Mouse (Mus musculus) hindbrain, embryonic 14.5 days (tissue): ENCODE data around the gene Svbp. TPM values are rescaled to one million over a fixed set of nuclear protein-coding genes. Genes with fewer than 3 reads are reported as not detected.

Experiments
- ATAC-seq: fragments of 200-750 bp; cut with Nextera tagmentation; 2 replicates; pipeline ENCODE4 v1.8.0; 2017; ENCODE audit warnings: moderate number of reproducible peaks, mild to moderate bottlenecking, moderate TSS enrichment, moderate library complexity; ENCODE audit not compliant: low FRiP score
- DNase-seq: peaks from one replicate; pipeline ENCODE4 v3.0.0-alpha.2; 2015; ENCODE audit warnings: low spot score
- H3K27ac ChIP-seq: fragments of 300-500 bp; sonication (generic); 2 replicates; pipeline ENCODE4 v1.5.1; 2014; ENCODE audit warnings: mild to moderate bottlenecking, moderate library complexity
- H3K27me3 ChIP-seq: fragments of 300-500 bp; sonication (generic); 2 replicates; pipeline ENCODE4 v1.6.1; 2014; ENCODE audit warnings: mild to moderate bottlenecking, low read length, mixed read lengths; ENCODE audit not compliant: control insufficient read depth, insufficient read depth
- H3K36me3 ChIP-seq: fragments of 300-500 bp; sonication (generic); replicated peaks from 2 replicates; pipeline ENCODE4 v1.6.1; 2014; ENCODE audit not compliant: control insufficient read depth, insufficient read depth
- H3K4me1 ChIP-seq: fragments of 300-500 bp; sonication (generic); replicated peaks from 2 replicates; pipeline ENCODE4 v1.6.1; 2014; ENCODE audit warnings: antibody characterized with exemption, low read length, mixed read lengths; ENCODE audit not compliant: control insufficient read depth, insufficient read depth
- H3K4me2 ChIP-seq: fragments of 300-500 bp; sonication (generic); replicated peaks from 2 replicates; pipeline ENCODE4 v1.6.1; 2014; ENCODE audit warnings: mild to moderate bottlenecking, moderate library complexity
- H3K4me3 ChIP-seq: fragments of 300-500 bp; sonication (generic); replicated peaks from 2 replicates; pipeline ENCODE4 v1.5.1; 2014; ENCODE audit warnings: mild to moderate bottlenecking, low read length
- H3K9ac ChIP-seq: fragments of 300-500 bp; sonication (generic); 2 replicates; pipeline ENCODE4 v1.6.1; 2014
- H3K9me3 ChIP-seq: fragments of 300-500 bp; sonication (generic); 2 replicates; pipeline ENCODE4 v1.6.1; 2016; ENCODE audit warnings: low read length; ENCODE audit not compliant: control insufficient read depth
- WGBS: fragments of 180-500 bp; shearing (Covaris S2); extraction: QIAGEN DNeasy Blood & Tissue Kit; methylation state at CpG from one replicate; pipeline ENCODE4 v1.1.7; 2014; 5-methylcytosine and 5-hydroxymethylcytosine counted together
- polyA plus RNA-seq: library from polyadenylated mRNA; unstranded; fragments of >200 nt; fragmentation: Nextera tagmentation; extraction: Ambion mirVana; gene quantifications from 2 replicates; pipeline ENCODE4 v1.2.1, GENCODE M21; 2014

The Svbp gene
- polyA plus RNA-seq, 1 experiment from 2014 or later: 251 TPM

DNA sequence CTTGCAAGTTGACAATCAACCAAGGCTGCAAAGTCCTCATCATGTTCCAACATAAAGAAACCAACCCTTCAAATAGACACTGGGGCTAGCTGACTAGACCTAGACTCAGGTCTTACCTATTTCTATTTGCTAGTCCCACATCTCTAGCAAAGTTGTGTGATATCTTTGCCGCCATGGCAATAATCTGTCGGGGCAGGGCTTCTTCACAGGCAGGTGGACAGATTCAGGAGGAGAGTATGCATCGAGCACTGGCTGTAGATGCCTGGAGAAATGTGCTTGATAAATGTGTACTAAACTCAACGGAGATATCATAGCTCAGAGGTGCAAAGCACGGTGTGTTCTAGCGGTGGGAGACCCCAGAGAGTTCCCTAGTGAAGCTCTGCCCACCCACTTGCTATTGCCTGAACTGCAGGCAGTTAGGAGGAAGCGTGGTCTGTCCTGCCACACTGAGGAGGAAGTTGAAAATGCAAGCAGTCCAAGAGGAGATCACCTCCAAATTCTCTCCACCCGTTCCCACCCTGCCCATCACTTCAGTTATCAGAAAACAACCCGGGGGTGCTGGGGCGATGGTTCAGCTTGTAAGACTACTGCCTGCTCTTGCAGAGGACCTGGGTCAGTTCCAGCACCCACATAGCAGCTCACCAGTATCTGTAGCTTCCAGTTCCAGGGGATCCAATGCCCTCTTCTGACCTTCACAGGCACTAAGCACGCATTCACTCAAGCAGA, 6.9 kb upstream of the Svbp start:
- H3K4me1 ChIP-seq: no peaks in the 10 kb centered on the region
- no peak for ATAC-seq
- WGBS: 57% methylated on average over 11 of the region's 11 CpGs
- no peaks in the 10 kb centered on the region for H3K36me3 ChIP-seq
- no peak overlapping the region for H3K4me3 ChIP-seq
- H3K9ac ChIP-seq: no peak overlapping the region
- DNase-seq: no peak
- no peaks in the 10 kb centered on the region for H3K27me3 ChIP-seq
- no peak overlapping the region for H3K27ac ChIP-seq
- no peak overlapping the region for H3K4me2 ChIP-seq
- no peaks in the 10 kb centered on the region for H3K9me3 ChIP-seq

GRCm38 (mm10) chr4:119189392-119189791, 5.7 kb upstream of the Svbp start:
- no peaks in the 10 kb centered on the region for H3K9me3 ChIP-seq
- ATAC-seq (no peak), DNase-seq (no peak)
- no peaks in the 10 kb centered on the region for H3K4me1 ChIP-seq
- no peak overlapping the region for H3K4me3 ChIP-seq
- H3K4me2 ChIP-seq: no peak overlapping the region
- no peaks in the 10 kb centered on the region for H3K36me3 ChIP-seq
- no peaks in the 10 kb centered on the region for H3K27me3 ChIP-seq
- 25% methylated on average over 6 of the region's 6 CpGs for WGBS
- no peak overlapping the region for H3K9ac ChIP-seq
- H3K27ac ChIP-seq: no peak overlapping the region

- no peak within 1 kb of the TSS for H3K27ac ChIP-seq
- H3K4me1 ChIP-seq: no peaks in the 10 kb centered on the region
- no peaks in the 10 kb centered on the region for H3K36me3 ChIP-seq
- ATAC-seq (no peak), DNase-seq (no peak)
- H3K4me2 ChIP-seq: no peak within 1 kb of the TSS
- no peaks in the 10 kb centered on the region for H3K27me3 ChIP-seq
- H3K9ac ChIP-seq: no peak within 1 kb of the TSS
- WGBS: 51% methylated on average over 6 of the region's 6 CpGs
- no peak within 1 kb of the TSS for H3K4me3 ChIP-seq
- H3K9me3 ChIP-seq: no peaks in the 10 kb centered on the region
These were observed 5.2 kb upstream of the Svbp start, which contains the start of gene Ermap for GRCm38 (mm10) chr4:119189864-119190263. Ermap (minus strand) TSS chr4:119190011.

DNA sequence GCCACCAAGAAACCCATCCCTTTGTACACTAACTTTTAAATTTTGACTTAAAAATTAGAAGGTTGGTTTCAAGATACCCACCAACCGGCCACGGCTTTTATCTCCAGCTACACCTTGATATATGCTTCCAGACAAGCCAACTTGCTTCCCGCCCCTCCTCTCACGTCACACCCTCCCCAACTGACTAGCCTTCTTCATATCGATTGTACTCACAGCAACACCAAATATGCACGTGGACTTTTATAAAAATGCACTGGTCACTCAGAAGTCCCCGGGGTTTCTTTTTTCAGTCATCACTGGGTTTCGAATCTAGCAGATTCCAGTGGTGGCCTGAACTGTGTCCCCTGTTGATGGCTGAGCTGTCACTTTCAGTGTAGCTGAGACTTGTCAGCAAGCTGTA, 4.5 kb upstream of the Svbp start:
- Histone ChIP-seq H3K27ac (no peak overlapping the region), H3K4me2 (no peak overlapping the region), H3K9me3 (no peaks in the 10 kb centered on the region), H3K36me3 (no peaks in the 10 kb centered on the region), H3K27me3 (no peaks in the 10 kb centered on the region), H3K4me1 (no peaks in the 10 kb centered on the region), H3K4me3 (no peak overlapping the region), H3K9ac (no peak overlapping the region)
- DNase-seq (no peak), ATAC-seq (no peak)
- WGBS: 88% methylated on average over 8 of the region's 8 CpGs

- H3K36me3 ChIP-seq: no peaks in the 10 kb centered on the region
- H3K9ac ChIP-seq: no peak overlapping the region
- no peak for DNase-seq
- H3K27me3 ChIP-seq: no peaks in the 10 kb centered on the region
- H3K9me3 ChIP-seq: no peaks in the 10 kb centered on the region
- 74% methylated on average over 3 of the region's 3 CpGs for WGBS
- no peak overlapping the region for H3K4me2 ChIP-seq
- no peak overlapping the region for H3K27ac ChIP-seq
- H3K4me1 ChIP-seq: no peaks in the 10 kb centered on the region
- ATAC-seq: no peak
- no peak overlapping the region for H3K4me3 ChIP-seq
These were observed 3.8 kb upstream of the Svbp start for GRCm38 (mm10) chr4:119191273-119191672.

- Histone ChIP-seq H3K9me3 (no peaks in the 10 kb centered on the region), H3K4me1 (peaks cover 13% of the 10 kb centered on the region), H3K27ac (no peak overlapping the region), H3K9ac (no peak overlapping the region), H3K4me2 (no peak overlapping the region), H3K4me3 (no peak overlapping the region), H3K27me3 (no peaks in the 10 kb centered on the region), H3K36me3 (no peaks in the 10 kb centered on the region)
- ATAC-seq: no peak
- WGBS: 87% methylated on average over 4 of the region's 4 CpGs
- DNase-seq: no peak
These were observed 2.3 kb upstream of the Svbp start for GRCm38 (mm10) chr4:119192757-119193156.

GRCm38 (mm10) chr4:119195582-119196320, 645 bp downstream of the Svbp start:
- Histone ChIP-seq H3K4me2 (peak overlapping the region; percentile 79), H3K27me3 (no peaks in the 10 kb centered on the region), H3K4me1 (peaks cover 19% of the 10 kb centered on the region), H3K9ac (peak overlapping the region; percentile 82), H3K36me3 (peaks cover 5% of the 10 kb centered on the region), H3K9me3 (no peaks in the 10 kb centered on the region), H3K4me3 (peak overlapping the region; percentile 88), H3K27ac (peak overlapping the region; percentile 88)
- 4% methylated on average over 18 of the region's 18 CpGs for WGBS
- ATAC-seq (no peak), DNase-seq (no peak)

GRCm38 (mm10) chr4:119198105-119198504, 3.0 kb downstream of the Svbp start:
- Histone ChIP-seq H3K36me3 (peaks cover 16% of the 10 kb centered on the region), H3K9ac (0 out of 2 replicates have a peak overlapping the region, but pooled peaks have one; percentile 24), H3K4me3 (0 out of 2 replicates have a peak overlapping the region, but pooled peaks have one; percentile 4), H3K9me3 (no peaks in the 10 kb centered on the region), H3K4me2 (peak overlapping the region; percentile 79), H3K4me1 (peaks cover 19% of the 10 kb centered on the region), H3K27me3 (no peaks in the 10 kb centered on the region), H3K27ac (no peak overlapping the region)
- DNase-seq (no peak), ATAC-seq (no peak)
- 79% methylated on average over 6 of the region's 6 CpGs for WGBS

DNA sequence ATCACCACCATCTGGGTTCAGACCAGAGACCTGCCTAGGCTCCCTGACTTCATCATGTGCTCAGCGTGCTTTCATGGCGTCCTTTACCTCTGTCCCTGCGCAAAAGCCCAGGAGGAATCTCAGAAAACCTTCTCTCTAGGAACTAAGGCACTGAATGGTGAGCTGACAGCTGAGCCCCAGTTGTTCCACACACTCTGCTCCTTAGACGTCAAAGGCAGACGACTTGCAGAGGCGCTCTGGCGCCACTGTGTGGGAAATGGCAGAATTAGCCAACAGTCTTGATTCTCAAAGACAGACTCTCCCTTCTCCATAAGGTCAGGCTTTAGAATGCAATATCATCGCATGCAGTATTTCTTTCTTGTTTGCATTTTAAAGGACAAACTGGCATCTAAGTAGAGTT, 9.6 kb downstream of the Svbp start:
- H3K27me3 ChIP-seq: no peaks in the 10 kb centered on the region
- no peak overlapping the region for H3K9ac ChIP-seq
- no peak overlapping the region for H3K4me2 ChIP-seq
- no peaks in the 10 kb centered on the region for H3K9me3 ChIP-seq
- DNase-seq (peak; percentile 84), ATAC-seq (peak; percentile 61; the same call in 1 of the 2 replicates)
- H3K36me3 ChIP-seq: peaks cover 13% of the 10 kb centered on the region
- H3K27ac ChIP-seq: no peak overlapping the region
- H3K4me1 ChIP-seq: no peaks in the 10 kb centered on the region
- 16% methylated on average over 8 of the region's 8 CpGs for WGBS
- no peak overlapping the region for H3K4me3 ChIP-seq
